Mouse (Mus musculus): ENCODE measurements around the gene Lrrc75a. TPM values are rescaled to one million over a fixed set of nuclear protein-coding genes. Genes with fewer than 3 reads are reported as not detected.
A peak's percentile ranks its signal among the peaks of the same experiment; 100 is the strongest.

Gene Lrrc75a
- polyA plus RNA-seq, 1 experiment from 2014 or later: 10.5 TPM

DNA sequence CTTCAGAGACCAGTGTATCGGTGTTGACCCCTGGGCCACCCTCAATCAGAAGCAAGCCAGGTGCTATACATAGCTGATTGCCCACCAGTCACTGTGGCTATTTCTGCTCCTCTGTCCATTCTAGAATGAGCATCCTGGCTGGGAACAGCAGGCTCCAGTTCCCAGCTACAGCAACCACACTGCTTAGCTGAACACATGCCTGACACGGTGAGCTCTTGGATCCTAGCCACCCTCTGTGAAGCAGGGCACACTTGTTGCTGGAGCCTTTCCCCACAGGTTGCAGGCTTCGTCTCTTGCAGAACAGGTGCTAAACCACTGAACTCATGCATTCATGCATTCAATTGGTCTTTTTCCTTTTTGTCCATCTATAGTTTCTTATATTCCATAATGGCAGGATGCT is 7.9 kb downstream of the Lrrc75a start:
- Histone ChIP-seq H3K4me3 (replicated peaks; ENCODE audit: low read length) (no peak overlapping the region), H3K4me1 (replicated peaks; ENCODE audit: control insufficient read depth, insufficient read depth, low read length) (peaks cover 23% of the 10 kb centered on the region), H3K36me3 (replicated peaks; ENCODE audit: control insufficient read depth, insufficient read depth) (no peaks in the 10 kb centered on the region), H3K27me3 (ENCODE audit: control insufficient read depth, insufficient read depth, low read length) (no peaks in the 10 kb centered on the region), H3K9me3 (ENCODE audit: control insufficient read depth, low read length) (no peaks in the 10 kb centered on the region), H3K27ac (no peak overlapping the region), H3K9ac (no peak overlapping the region), H3K4me2 (replicated peaks) (no peak overlapping the region)
- no peak for DNase-seq (ENCODE audit: low spot score)
- ATAC-seq (ENCODE audit: low FRiP score): no peak
- 61% methylated on average over 3 of the region's 3 CpGs for WGBS

DNA sequence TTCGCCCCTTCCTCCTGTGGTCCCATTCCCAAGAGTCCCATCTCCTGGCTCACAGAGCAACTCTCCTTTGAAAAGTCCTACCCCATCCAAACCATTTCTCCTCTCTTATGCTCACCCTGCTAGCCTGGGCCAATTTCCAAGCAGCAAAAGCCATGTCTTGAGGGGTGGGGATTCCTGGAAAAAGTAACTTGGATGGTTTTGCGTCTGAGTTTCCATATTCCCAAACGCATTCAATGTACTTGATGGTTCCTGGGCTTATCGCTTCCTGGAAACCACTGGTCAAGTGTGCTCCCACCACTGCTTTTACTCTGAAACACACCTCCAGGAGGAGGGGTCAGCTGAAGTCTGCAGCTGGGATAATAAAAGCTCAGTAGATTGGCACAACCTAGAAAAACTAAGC is 9.9 kb downstream of the Lrrc75a start:
- Histone ChIP-seq H3K27ac (no peak overlapping the region), H3K4me3 (replicated peaks; ENCODE audit: low read length) (no peak overlapping the region), H3K9ac (no peak overlapping the region), H3K36me3 (replicated peaks; ENCODE audit: control insufficient read depth, insufficient read depth) (no peaks in the 10 kb centered on the region), H3K27me3 (ENCODE audit: control insufficient read depth, insufficient read depth, low read length) (no peaks in the 10 kb centered on the region), H3K4me1 (replicated peaks; ENCODE audit: control insufficient read depth, insufficient read depth, low read length) (peaks cover 10% of the 10 kb centered on the region; the same call in 1 of the 2 replicates), H3K9me3 (ENCODE audit: control insufficient read depth, low read length) (no peaks in the 10 kb centered on the region), H3K4me2 (replicated peaks) (no peak overlapping the region)
- ATAC-seq (ENCODE audit: low FRiP score) (no peak), DNase-seq (ENCODE audit: low spot score) (no peak)
- WGBS: 95% methylated on average over 4 of the region's 4 CpGs

- 88% methylated on average over 6 of the region's 6 CpGs for WGBS
- no peak overlapping the region for H3K4me3 ChIP-seq (replicated peaks; ENCODE audit: low read length)
- peaks cover 4% of the 10 kb centered on the region; the same call in 1 of the 2 replicates for H3K4me1 ChIP-seq (replicated peaks; ENCODE audit: control insufficient read depth, insufficient read depth, low read length)
- no peak overlapping the region for H3K27ac ChIP-seq
- no peaks in the 10 kb centered on the region for H3K27me3 ChIP-seq (ENCODE audit: control insufficient read depth, insufficient read depth, low read length)
- no peak overlapping the region for H3K9ac ChIP-seq
- H3K9me3 ChIP-seq (ENCODE audit: control insufficient read depth, low read length): no peaks in the 10 kb centered on the region
- DNase-seq (ENCODE audit: low spot score) (no peak), ATAC-seq (ENCODE audit: low FRiP score) (no peak)
- H3K36me3 ChIP-seq (replicated peaks; ENCODE audit: control insufficient read depth, insufficient read depth): no peaks in the 10 kb centered on the region
- H3K4me2 ChIP-seq (replicated peaks): no peak overlapping the region
Measured at GRCm38 (mm10) chr11:62637806-62638205, 10.5 kb downstream of the Lrrc75a start.

- Histone ChIP-seq H3K9ac (no peak overlapping the region), H3K27me3 (ENCODE audit: control insufficient read depth, insufficient read depth, low read length) (no peaks in the 10 kb centered on the region), H3K9me3 (ENCODE audit: control insufficient read depth, low read length) (no peaks in the 10 kb centered on the region), H3K4me3 (replicated peaks; ENCODE audit: low read length) (no peak overlapping the region), H3K36me3 (replicated peaks; ENCODE audit: control insufficient read depth, insufficient read depth) (no peaks in the 10 kb centered on the region), H3K4me2 (replicated peaks) (no peak overlapping the region), H3K27ac (no peak overlapping the region), H3K4me1 (replicated peaks; ENCODE audit: control insufficient read depth, insufficient read depth, low read length) (peaks cover 4% of the 10 kb centered on the region; the same call in 1 of the 2 replicates)
- DNase-seq (ENCODE audit: low spot score) (no peak), ATAC-seq (ENCODE audit: low FRiP score) (no peak)
- 74% methylated on average over 5 of the region's 5 CpGs for WGBS
Measured at GRCm38 (mm10) chr11:62637401-62637800, 10.9 kb downstream of the Lrrc75a start.

DNA sequence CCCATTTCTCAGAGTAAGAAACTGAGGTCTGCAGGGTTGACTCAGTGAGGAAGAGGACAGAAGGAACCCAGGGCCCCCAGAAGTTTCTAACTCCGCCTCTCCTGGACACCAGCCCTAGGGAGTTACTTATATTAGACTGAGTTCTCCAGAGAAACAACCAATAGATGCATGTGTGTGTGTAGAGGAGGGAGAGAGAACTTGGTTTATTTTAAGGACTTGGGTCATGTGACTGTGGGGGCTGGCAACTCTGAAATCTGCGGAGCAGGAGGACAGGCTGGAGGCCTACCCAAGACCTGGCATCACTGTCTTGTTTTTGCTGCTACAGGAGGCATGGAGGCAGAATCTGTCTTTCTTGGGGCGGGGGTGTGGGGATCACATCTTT is 11.5 kb downstream of the Lrrc75a start:
- H3K4me1 ChIP-seq (replicated peaks; ENCODE audit: control insufficient read depth, insufficient read depth, low read length): peaks cover 4% of the 10 kb centered on the region; the same call in 1 of the 2 replicates
- no peak for ATAC-seq (ENCODE audit: low FRiP score)
- WGBS: 87% methylated on average over 3 of the region's 3 CpGs

DNA sequence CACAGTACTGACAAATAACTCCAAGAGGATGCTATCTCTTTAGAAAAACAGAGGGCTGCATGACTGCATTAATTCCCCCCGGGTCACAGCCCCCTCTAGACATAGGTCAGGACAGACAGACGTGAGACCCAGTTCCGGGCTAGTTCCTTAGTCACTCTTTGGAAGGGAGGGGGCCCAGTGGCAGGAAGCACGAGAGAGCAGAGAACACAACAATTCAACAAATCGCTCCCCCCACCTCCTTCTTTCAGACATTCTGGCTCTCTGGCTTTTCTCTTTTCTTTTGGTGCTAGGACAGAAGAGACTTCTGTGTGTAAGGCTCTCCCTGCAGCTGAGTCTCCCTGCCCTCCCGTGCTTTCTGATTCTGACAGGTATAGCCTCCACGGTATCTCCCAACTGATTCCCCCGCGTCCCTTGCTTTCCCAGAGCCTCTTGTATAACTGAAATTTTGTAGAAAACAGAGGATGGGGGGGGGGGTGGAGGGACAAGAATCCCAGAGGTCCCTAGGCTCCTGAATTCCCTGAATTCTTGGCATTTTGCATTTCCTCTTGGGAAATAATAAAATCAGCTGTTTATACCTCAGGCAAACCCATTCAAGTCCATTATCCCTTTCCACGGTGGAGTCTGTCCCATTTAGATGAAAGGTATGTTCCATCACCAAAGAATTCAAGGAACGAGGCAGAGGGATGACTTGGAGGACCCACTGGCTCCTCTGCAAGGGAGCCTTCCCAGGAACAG is 12.1 kb downstream of the Lrrc75a start:
- Histone ChIP-seq H3K27ac (no peak overlapping the region), H3K4me1 (replicated peaks; ENCODE audit: control insufficient read depth, insufficient read depth, low read length) (peaks cover 9% of the 10 kb centered on the region), H3K9me3 (ENCODE audit: control insufficient read depth, low read length) (no peaks in the 10 kb centered on the region), H3K27me3 (ENCODE audit: control insufficient read depth, insufficient read depth, low read length) (no peaks in the 10 kb centered on the region), H3K9ac (no peak overlapping the region), H3K36me3 (replicated peaks; ENCODE audit: control insufficient read depth, insufficient read depth) (no peaks in the 10 kb centered on the region), H3K4me3 (replicated peaks; ENCODE audit: low read length) (no peak overlapping the region), H3K4me2 (replicated peaks) (no peak overlapping the region)
- no peak for DNase-seq (ENCODE audit: low spot score)
- no peak for ATAC-seq (ENCODE audit: low FRiP score)
- 56% methylated on average over 11 of the region's 11 CpGs for WGBS

More for the DNA sequence above, 11.5 kb downstream of the Lrrc75a start:
- Histone ChIP-seq H3K36me3 (replicated peaks; ENCODE audit: control insufficient read depth, insufficient read depth) (no peaks in the 10 kb centered on the region), H3K27ac (no peak overlapping the region), H3K9ac (no peak overlapping the region), H3K9me3 (ENCODE audit: control insufficient read depth, low read length) (no peaks in the 10 kb centered on the region), H3K4me2 (replicated peaks) (no peak overlapping the region), H3K27me3 (ENCODE audit: control insufficient read depth, insufficient read depth, low read length) (no peaks in the 10 kb centered on the region), H3K4me3 (replicated peaks; ENCODE audit: low read length) (no peak overlapping the region)
- no peak for DNase-seq (ENCODE audit: low spot score)

DNA sequence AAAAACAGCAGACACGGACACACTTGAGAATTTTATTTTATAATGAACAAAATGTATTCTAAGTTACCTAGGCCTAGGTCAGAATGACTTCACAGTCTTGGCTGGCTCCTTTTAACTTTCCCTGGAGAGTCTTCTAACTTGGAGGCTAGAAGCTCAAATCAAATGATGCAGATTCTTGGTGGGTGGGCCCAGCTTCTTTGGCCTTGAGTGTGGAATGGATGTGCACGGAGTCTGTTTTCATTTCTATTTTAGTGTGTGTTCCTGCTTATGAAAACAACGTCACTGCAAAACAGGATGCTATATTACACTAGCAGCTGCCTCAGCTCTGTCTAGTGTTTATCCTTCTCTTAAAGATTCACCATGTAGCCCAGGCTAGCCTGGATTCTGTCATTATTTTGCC is 12.9 kb downstream of the Lrrc75a start:
- no peak for DNase-seq (ENCODE audit: low spot score)
- H3K4me2 ChIP-seq (replicated peaks): no peak overlapping the region
- H3K4me3 ChIP-seq (replicated peaks; ENCODE audit: low read length): no peak overlapping the region
- ATAC-seq (ENCODE audit: low FRiP score): no peak
- peaks cover 18% of the 10 kb centered on the region for H3K4me1 ChIP-seq (replicated peaks; ENCODE audit: control insufficient read depth, insufficient read depth, low read length)
- no peak overlapping the region for H3K9ac ChIP-seq
- H3K27ac ChIP-seq: no peak overlapping the region
- H3K9me3 ChIP-seq (ENCODE audit: control insufficient read depth, low read length): no peaks in the 10 kb centered on the region
- WGBS: 84% methylated on average over 3 of the region's 3 CpGs
- H3K27me3 ChIP-seq (ENCODE audit: control insufficient read depth, insufficient read depth, low read length): no peaks in the 10 kb centered on the region
- H3K36me3 ChIP-seq (replicated peaks; ENCODE audit: control insufficient read depth, insufficient read depth): no peaks in the 10 kb centered on the region

DNA sequence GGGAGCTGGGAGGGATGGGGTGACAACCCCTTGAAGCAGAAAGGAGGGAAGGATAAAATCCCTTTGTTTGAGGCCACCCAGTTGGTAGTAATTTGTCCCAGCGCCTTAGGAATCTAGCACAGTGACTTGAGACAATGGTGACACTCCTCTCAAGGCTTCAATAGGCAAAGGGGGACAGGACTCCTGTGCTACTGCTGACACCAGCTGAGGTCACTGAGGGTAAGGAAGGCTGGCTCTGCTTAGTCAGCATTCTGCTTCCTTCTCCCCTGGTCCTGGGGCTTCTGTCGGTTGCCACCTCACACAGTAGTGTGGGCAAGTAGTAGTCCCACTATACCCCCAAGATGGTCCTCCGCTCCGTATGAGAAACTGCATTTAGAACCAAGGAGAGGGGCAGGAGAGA is 17.2 kb downstream of the Lrrc75a start:
- no peak overlapping the region for H3K4me3 ChIP-seq (replicated peaks; ENCODE audit: low read length)
- no peak for ATAC-seq (ENCODE audit: low FRiP score)
- no peaks in the 10 kb centered on the region for H3K9me3 ChIP-seq (ENCODE audit: control insufficient read depth, low read length)
- no peaks in the 10 kb centered on the region for H3K36me3 ChIP-seq (replicated peaks; ENCODE audit: control insufficient read depth, insufficient read depth)
- no peak overlapping the region for H3K4me2 ChIP-seq (replicated peaks)
- no peak for DNase-seq (ENCODE audit: low spot score)
- no peaks in the 10 kb centered on the region for H3K27me3 ChIP-seq (ENCODE audit: control insufficient read depth, insufficient read depth, low read length)
- no peak overlapping the region for H3K9ac ChIP-seq
- H3K27ac ChIP-seq: no peak overlapping the region; the same call in 1 of the 2 replicates
- WGBS: 31% methylated on average over 4 of the region's 4 CpGs
- peaks cover 44% of the 10 kb centered on the region for H3K4me1 ChIP-seq (replicated peaks; ENCODE audit: control insufficient read depth, insufficient read depth, low read length)

DNA sequence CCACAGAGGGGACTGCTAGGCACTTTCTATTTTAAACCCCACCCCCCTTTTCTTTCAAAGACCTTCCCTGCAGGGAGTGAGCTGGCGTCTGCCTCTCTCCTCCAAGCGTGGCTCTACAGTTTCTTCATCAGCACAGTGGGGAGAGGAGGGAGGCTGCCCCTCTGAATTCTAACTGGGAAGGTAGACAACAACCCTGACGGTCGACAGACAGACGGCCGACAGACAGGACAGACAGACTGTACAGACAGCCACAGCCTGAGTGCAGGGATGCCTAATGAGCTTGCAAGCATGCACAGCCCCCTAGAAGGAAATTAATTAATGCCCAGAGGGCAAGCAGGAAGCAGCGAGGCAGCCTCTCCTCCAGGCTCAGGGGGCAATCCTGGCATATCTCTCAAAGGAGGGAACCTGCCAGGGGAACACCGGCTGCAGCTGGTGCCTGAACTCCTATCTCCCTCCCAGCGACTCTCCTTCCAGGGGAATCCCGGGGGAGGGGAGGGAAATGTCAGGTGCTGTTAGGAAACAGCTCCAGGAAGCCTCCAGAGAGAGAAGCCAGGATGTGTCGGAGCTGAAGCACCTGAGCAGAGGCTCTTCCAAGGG is 18.0 kb downstream of the Lrrc75a start:
- H3K9me3 ChIP-seq (ENCODE audit: control insufficient read depth, low read length): no peaks in the 10 kb centered on the region
- no peak overlapping the region for H3K4me3 ChIP-seq (replicated peaks; ENCODE audit: low read length)
- H3K27me3 ChIP-seq (ENCODE audit: control insufficient read depth, insufficient read depth, low read length): no peaks in the 10 kb centered on the region
- DNase-seq (ENCODE audit: low spot score): no peak
- peak overlapping the region; percentile 32; the same call in 1 of the 2 replicates for H3K9ac ChIP-seq
- peaks cover 41% of the 10 kb centered on the region for H3K4me1 ChIP-seq (replicated peaks; ENCODE audit: control insufficient read depth, insufficient read depth, low read length)
- peak overlapping the region; percentile 78 for H3K27ac ChIP-seq
- H3K4me2 ChIP-seq (replicated peaks): peak overlapping the region; percentile 36
- WGBS: 1% methylated on average over 11 of the region's 11 CpGs
- no peaks in the 10 kb centered on the region for H3K36me3 ChIP-seq (replicated peaks; ENCODE audit: control insufficient read depth, insufficient read depth)
- ATAC-seq (ENCODE audit: low FRiP score): peak; percentile 47; the same call in 1 of the 2 replicates
